Mouse (Mus musculus) hindbrain, embryonic 14.5 days (tissue): ENCODE measurements around the gene Auts2. TPM values are rescaled to one million over a fixed set of nuclear protein-coding genes. Genes with fewer than 3 reads are reported as not detected.

Source experiments
- ATAC-seq: fragments of 200-750 bp; cut with Nextera tagmentation; 2 replicates; pipeline ENCODE4 v1.8.0; 2017; ENCODE audit warnings: moderate number of reproducible peaks, mild to moderate bottlenecking, moderate TSS enrichment, moderate library complexity; ENCODE audit not compliant: low FRiP score
- DNase-seq: peaks from one replicate; pipeline ENCODE4 v3.0.0-alpha.2; 2015; ENCODE audit warnings: low spot score
- H3K27ac ChIP-seq: fragments of 300-500 bp; sonication (generic); 2 replicates; pipeline ENCODE4 v1.5.1; 2014; ENCODE audit warnings: mild to moderate bottlenecking, moderate library complexity
- H3K27me3 ChIP-seq: fragments of 300-500 bp; sonication (generic); 2 replicates; pipeline ENCODE4 v1.6.1; 2014; ENCODE audit warnings: mild to moderate bottlenecking, low read length, mixed read lengths; ENCODE audit not compliant: control insufficient read depth, insufficient read depth
- H3K36me3 ChIP-seq: fragments of 300-500 bp; sonication (generic); replicated peaks from 2 replicates; pipeline ENCODE4 v1.6.1; 2014; ENCODE audit not compliant: control insufficient read depth, insufficient read depth
- H3K4me1 ChIP-seq: fragments of 300-500 bp; sonication (generic); replicated peaks from 2 replicates; pipeline ENCODE4 v1.6.1; 2014; ENCODE audit warnings: antibody characterized with exemption, low read length, mixed read lengths; ENCODE audit not compliant: control insufficient read depth, insufficient read depth
- H3K4me2 ChIP-seq: fragments of 300-500 bp; sonication (generic); replicated peaks from 2 replicates; pipeline ENCODE4 v1.6.1; 2014; ENCODE audit warnings: mild to moderate bottlenecking, moderate library complexity
- H3K4me3 ChIP-seq: fragments of 300-500 bp; sonication (generic); replicated peaks from 2 replicates; pipeline ENCODE4 v1.5.1; 2014; ENCODE audit warnings: mild to moderate bottlenecking, low read length
- H3K9ac ChIP-seq: fragments of 300-500 bp; sonication (generic); 2 replicates; pipeline ENCODE4 v1.6.1; 2014
- H3K9me3 ChIP-seq: fragments of 300-500 bp; sonication (generic); 2 replicates; pipeline ENCODE4 v1.6.1; 2016; ENCODE audit warnings: low read length; ENCODE audit not compliant: control insufficient read depth
- WGBS: fragments of 180-500 bp; shearing (Covaris S2); extraction: QIAGEN DNeasy Blood & Tissue Kit; methylation state at CpG from one replicate; pipeline ENCODE4 v1.1.7; 2014; 5-methylcytosine and 5-hydroxymethylcytosine counted together
- polyA plus RNA-seq: library from polyadenylated mRNA; unstranded; fragments of >200 nt; fragmentation: Nextera tagmentation; extraction: Ambion mirVana; gene quantifications from 2 replicates; pipeline ENCODE4 v1.2.1, GENCODE M21; 2014

Gene Auts2
- polyA plus RNA-seq, 1 experiment from 2014 or later = 61.8 TPM

DNA sequence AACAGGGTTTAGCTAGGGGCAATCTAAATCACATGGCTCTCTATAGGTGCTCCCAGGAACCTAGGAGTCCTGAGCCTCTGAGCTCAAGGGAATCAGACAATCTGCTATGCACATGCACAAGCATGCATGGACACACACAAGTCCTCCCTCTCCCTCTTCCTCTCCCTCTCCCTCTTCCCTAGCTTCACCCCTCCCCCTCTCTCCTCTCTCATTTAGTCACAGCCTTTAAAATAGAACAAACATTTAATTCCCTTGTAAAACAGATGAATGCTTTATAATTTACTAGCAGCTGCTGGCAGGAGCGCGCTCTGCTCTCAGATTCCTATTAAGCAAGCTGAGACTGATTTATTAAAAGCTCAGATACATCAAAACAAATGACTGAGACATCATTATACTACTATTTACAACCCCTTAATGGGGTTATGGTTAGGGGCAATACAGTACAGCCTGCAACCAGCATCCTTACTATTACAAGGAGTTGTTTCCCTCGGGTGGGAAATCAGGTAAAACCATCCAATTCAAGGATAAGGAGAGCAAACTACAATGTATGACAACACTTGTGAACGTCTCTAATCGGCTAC lies 237.7 kb downstream of the Auts2 start:
- no peaks in the 10 kb centered on the region for H3K36me3 ChIP-seq
- peaks cover 18% of the 10 kb centered on the region; the same call in 1 of the 2 replicates for H3K4me1 ChIP-seq
- no peaks in the 10 kb centered on the region for H3K27me3 ChIP-seq
- no peak overlapping the region for H3K27ac ChIP-seq
- 52% methylated on average over 5 of the region's 5 CpGs for WGBS
- H3K4me2 ChIP-seq = no peak overlapping the region
- H3K9ac ChIP-seq = no peak overlapping the region
- H3K4me3 ChIP-seq = no peak overlapping the region
- ATAC-seq (no peak), DNase-seq (no peak)
- no peaks in the 10 kb centered on the region for H3K9me3 ChIP-seq

DNA sequence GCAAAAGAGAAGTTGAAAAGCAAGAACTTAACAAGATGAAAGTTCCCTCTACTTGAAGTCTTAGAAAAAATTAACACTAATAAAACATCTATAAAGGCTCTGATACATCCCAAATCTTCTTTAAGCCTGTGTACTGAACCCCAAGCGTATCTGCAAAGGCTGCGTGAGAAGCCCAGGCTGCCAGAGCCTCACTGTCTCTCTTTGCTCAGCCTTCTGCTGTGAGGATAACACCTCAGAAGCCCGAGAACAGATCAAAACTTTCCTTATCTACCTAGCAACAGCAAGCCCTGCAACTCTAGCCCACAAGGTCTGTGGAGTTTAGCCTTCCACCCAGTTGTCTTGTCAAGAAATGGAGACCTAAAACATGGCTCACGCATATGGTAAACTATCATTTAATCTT lies 240.4 kb downstream of the Auts2 start:
- ATAC-seq = no peak
- Histone ChIP-seq H3K27me3 (no peaks in the 10 kb centered on the region), H3K4me3 (no peak overlapping the region), H3K27ac (no peak overlapping the region), H3K9ac (no peak overlapping the region), H3K4me1 (peaks cover 24% of the 10 kb centered on the region; the same call in 1 of the 2 replicates), H3K9me3 (no peaks in the 10 kb centered on the region), H3K36me3 (no peaks in the 10 kb centered on the region), H3K4me2 (no peak overlapping the region)
- no peak for DNase-seq
- 91% methylated on average over 4 of the region's 4 CpGs for WGBS

DNA sequence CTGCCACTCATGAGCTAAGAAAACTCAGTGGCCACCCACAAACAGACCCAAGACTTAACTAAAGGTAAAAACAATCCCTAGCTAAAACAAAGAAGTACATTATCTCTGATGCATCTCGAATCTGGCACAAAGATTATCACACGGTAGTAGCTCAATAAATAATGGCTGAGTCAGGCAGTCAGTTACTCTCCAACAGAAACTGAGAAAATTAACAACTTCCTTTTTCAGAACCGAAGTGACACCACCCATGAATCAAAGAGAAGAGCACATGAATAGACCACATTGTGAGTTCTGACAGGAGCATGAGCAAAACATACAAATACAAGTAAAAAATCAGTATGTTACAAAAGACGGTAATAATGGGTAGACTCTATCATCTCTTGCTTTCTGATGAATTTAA lies 242.3 kb downstream of the Auts2 start:
- Histone ChIP-seq H3K9me3 (no peaks in the 10 kb centered on the region), H3K4me2 (no peak overlapping the region), H3K27ac (no peak overlapping the region), H3K36me3 (no peaks in the 10 kb centered on the region), H3K27me3 (no peaks in the 10 kb centered on the region), H3K9ac (no peak overlapping the region), H3K4me3 (no peak overlapping the region), H3K4me1 (peaks cover 27% of the 10 kb centered on the region; the same call in 1 of the 2 replicates)
- ATAC-seq = no peak
- DNase-seq = no peak
- 58% methylated on average over 4 of the region's 4 CpGs for WGBS

DNA sequence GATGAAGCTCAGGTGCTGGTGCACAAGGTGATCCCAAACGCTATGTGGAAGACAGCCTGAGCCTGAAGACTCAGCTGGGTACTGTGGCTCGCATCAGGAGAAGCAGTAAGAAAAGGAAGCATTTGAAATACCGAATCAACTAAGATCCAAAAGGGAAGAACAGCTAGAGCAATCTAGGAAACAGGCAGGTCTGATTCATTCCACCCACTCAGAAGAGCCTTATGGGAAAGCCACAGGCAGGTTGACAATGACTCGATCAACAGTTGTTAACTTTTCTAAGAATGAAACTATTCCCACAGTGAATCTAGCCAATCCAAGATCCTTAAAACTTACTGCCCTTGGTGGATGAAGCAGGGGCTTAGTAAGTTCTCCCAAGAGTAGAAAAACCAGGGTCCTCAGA lies 243.4 kb downstream of the Auts2 start:
- no peaks in the 10 kb centered on the region for H3K9me3 ChIP-seq
- H3K27me3 ChIP-seq = no peaks in the 10 kb centered on the region
- H3K36me3 ChIP-seq = no peaks in the 10 kb centered on the region
- H3K4me1 ChIP-seq = peaks cover 26% of the 10 kb centered on the region
- DNase-seq = no peak
- H3K4me2 ChIP-seq = no peak overlapping the region
- no peak overlapping the region for H3K4me3 ChIP-seq
- no peak overlapping the region for H3K27ac ChIP-seq
- ATAC-seq = no peak
- WGBS = 79% methylated on average over 4 of the region's 4 CpGs
- no peak overlapping the region for H3K9ac ChIP-seq

DNA sequence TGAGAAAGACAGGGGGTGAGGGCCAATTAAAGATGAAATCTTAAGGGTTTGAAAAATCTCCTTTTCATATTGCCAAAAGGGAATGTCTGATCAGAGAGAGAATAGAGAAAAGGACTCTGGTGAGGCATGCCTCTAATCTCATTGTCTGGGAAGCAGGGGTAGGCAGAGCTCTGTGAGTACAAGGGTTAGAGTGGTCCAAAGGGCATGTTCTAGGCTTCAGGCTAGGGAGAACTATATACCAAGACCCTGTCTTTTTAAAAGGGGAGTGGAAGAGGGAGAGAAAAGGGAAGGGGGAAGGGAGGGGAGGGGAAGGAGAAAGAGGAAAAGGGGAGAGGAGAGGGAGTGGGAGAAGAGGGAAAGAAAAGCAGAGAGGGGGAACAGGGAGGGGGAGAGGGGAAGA lies 244.1 kb downstream of the Auts2 start:
- Histone ChIP-seq H3K9me3 (no peaks in the 10 kb centered on the region), H3K27me3 (no peaks in the 10 kb centered on the region), H3K27ac (no peak overlapping the region), H3K36me3 (no peaks in the 10 kb centered on the region), H3K9ac (no peak overlapping the region), H3K4me1 (peaks cover 24% of the 10 kb centered on the region), H3K4me3 (no peak overlapping the region), H3K4me2 (no peak overlapping the region)
- DNase-seq (no peak), ATAC-seq (no peak)

DNA sequence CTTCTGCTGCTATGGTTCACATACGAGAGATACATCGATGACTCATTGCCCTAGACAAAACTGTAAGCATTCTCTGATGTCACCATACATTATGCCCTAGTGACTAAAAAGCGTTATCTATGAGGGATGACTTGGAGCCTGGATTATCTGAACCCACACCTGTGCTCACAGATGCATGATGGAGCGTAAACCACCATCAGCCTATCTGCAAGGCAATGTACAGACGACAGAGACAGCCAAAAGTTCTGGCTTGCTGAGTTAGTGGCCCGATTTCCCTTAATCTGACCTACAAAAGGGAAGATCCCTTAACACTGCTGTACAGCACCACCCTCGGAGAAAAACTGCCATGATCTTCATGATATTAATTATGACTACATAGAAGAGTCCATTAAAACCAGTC lies 245.8 kb downstream of the Auts2 start:
- no peak overlapping the region for H3K4me3 ChIP-seq
- no peak overlapping the region for H3K9ac ChIP-seq
- no peak overlapping the region for H3K27ac ChIP-seq
- H3K4me1 ChIP-seq = peaks cover 26% of the 10 kb centered on the region
- H3K9me3 ChIP-seq = no peaks in the 10 kb centered on the region
- DNase-seq (no peak), ATAC-seq (no peak)
- no peaks in the 10 kb centered on the region for H3K27me3 ChIP-seq
- H3K36me3 ChIP-seq = no peaks in the 10 kb centered on the region
- no peak overlapping the region for H3K4me2 ChIP-seq
- 91% methylated on average over 7 of the region's 7 CpGs for WGBS

DNA sequence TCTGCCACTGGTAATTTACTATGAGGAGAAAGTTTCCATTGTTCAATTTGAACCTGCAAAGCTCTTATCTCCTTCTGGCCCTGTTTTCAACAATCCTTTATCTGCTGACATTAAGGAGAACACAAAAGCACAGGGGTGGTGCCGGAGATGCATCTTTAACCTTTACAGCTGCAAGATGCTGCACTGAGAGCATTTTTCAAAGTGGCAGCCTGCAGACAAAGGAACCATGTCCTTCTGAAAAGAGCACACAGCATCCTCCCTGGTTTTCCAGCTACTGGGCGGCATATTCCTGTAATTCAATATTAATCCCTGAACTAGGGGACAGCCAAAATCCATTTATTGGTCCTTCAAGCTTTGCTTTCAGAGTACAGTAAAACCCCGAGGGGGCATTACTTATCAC lies 248.7 kb downstream of the Auts2 start:
- H3K4me2 ChIP-seq = no peak overlapping the region
- no peaks in the 10 kb centered on the region for H3K36me3 ChIP-seq
- H3K4me3 ChIP-seq = no peak overlapping the region
- H3K4me1 ChIP-seq = peaks cover 47% of the 10 kb centered on the region
- H3K9ac ChIP-seq = no peak overlapping the region
- no peaks in the 10 kb centered on the region for H3K9me3 ChIP-seq
- DNase-seq (no peak), ATAC-seq (no peak)
- H3K27ac ChIP-seq = peak overlapping the region; percentile 2; the same call in 1 of the 2 replicates
- H3K27me3 ChIP-seq = no peaks in the 10 kb centered on the region
- WGBS = 15% methylated on average over 3 of the region's 3 CpGs

DNA sequence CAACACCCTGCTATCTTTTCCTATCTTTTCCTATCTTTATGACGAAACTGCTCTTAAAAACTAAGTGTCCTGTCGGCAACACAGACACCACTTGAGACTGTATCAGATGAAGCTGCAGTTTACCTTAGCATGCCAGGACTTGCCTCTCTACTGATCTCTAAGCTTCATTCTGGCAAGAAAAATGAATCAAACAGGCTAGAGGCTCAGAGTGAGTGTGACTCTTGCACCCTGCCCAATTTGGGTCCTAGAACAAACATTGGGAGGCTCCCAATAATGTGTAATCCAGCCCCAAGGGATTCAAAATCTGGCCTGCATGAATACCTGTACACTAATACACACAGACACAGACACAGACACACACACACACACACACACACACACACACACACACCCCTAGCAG lies 250.2 kb downstream of the Auts2 start:
- Histone ChIP-seq H3K4me1 (peaks cover 43% of the 10 kb centered on the region), H3K27ac (no peak overlapping the region), H3K4me2 (no peak overlapping the region), H3K4me3 (no peak overlapping the region), H3K36me3 (no peaks in the 10 kb centered on the region), H3K9ac (no peak overlapping the region), H3K27me3 (no peaks in the 10 kb centered on the region), H3K9me3 (no peaks in the 10 kb centered on the region)
- ATAC-seq (no peak), DNase-seq (no peak)
- 83% methylated on average over 2 of the region's 2 CpGs for WGBS

DNA sequence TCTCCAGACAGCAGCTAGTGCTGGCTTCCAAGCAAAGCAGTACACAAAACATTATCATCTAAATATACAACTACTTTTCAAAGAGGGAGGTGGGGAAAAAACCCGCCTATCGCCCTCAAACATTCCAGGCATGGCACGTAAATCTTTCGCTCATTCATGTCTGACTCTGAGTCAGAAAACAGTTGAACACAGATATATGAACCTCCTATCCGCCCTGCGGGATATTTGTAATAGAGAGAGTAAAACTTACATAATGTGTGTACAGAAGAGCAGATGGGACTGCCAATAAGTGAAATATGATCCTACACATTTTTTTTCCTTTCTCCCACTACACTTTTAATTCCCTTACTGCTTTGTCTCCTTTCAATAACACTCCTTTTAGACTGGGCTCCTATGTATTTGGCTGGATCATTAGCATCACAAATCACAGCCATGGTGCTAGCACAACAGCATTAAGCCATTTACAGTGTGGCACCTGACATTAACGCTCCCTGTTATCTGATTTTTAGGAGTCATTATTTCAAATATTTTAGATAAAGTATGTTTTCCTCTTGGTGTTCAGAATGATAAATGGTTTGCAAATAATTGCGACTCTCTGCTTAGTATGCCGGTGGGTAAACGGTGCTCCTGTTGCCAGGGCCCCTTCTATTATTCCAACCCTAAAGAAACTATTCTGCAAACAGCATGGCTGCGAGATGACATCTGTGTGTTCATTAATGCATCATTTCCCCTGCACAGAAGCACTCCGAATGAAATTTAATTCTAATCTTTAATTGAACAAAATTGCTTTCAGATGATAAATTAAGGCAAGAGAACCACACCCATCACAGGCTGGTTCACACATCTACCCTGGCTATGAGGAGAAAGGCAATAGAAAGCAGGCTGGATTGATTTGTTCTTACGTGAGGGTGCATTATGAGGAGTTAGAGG lies 252.3 kb downstream of the Auts2 start:
- peak; percentile 39 for DNase-seq
- no peaks in the 10 kb centered on the region for H3K9me3 ChIP-seq
- peak overlapping the region; percentile 74; the same call in 1 of the 2 replicates for H3K27ac ChIP-seq
- H3K9ac ChIP-seq = no peak overlapping the region
- no peaks in the 10 kb centered on the region for H3K27me3 ChIP-seq
- no peak overlapping the region for H3K4me3 ChIP-seq
- WGBS = 12% methylated on average over 13 of the region's 13 CpGs
- H3K4me2 ChIP-seq = peak overlapping the region; percentile 16
- H3K4me1 ChIP-seq = peaks cover 39% of the 10 kb centered on the region
- no peak; the same call in 1 of the 2 replicates for ATAC-seq
- no peaks in the 10 kb centered on the region for H3K36me3 ChIP-seq
